Mouse (Mus musculus) c-Kit-positive CD71-positive TER-119-positive erythroid progenitor cells, embryonic 14.5 days (primary cell): ENCODE measurements around the gene C2cd2.
"Not testable (repeated sequence)": the region's sequence is repeated elsewhere in the genome, so short reads cannot be mapped to it uniquely, and the experiment has no call there.

ENCODE experiments used
- DNase-seq: peaks from one replicate; pipeline ENCODE4 v3.0.0-alpha.2; 2013; ENCODE audit warnings: low spot score

The C2cd2 gene

DNA sequence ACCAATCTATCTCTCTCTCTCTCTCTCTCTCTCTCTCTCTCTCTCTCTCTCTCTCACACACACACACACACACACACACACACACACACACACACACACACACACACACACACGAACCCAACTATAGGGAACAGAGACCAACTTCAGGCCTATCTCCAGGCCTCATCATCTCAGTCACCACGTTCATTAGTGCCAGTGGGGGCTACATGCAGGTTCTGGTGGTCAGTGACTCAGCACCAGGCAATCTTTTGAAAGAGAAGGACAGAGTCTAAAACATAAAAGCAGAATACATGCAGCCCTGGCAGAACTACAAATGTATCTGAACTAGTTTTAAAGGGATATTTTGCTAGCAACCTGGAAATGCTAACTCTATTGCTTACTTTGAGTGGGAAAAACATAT is 15.4 kb downstream of the C2cd2 start:
- DNase-seq = not testable (repeated sequence)

DNA sequence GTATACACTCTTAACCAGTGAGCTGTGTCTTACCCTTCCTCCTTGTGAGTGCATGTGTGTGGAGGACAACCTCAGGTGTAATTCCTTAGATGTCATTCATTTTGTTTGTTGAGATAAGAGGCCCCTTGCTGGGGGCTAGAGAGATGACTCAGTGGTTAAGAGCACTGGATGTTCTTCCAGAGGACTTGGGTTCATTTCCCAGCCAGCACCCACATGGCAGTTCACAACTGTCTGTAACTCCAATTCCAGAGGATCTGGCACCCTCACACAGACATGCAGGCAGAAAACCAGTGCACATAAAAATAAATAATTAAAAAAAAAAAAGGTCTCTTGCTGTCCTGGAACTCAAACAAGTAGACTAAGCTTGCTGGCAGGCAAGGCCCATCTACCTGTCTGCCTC is 20.6 kb downstream of the C2cd2 start:
- no peak for DNase-seq

DNA sequence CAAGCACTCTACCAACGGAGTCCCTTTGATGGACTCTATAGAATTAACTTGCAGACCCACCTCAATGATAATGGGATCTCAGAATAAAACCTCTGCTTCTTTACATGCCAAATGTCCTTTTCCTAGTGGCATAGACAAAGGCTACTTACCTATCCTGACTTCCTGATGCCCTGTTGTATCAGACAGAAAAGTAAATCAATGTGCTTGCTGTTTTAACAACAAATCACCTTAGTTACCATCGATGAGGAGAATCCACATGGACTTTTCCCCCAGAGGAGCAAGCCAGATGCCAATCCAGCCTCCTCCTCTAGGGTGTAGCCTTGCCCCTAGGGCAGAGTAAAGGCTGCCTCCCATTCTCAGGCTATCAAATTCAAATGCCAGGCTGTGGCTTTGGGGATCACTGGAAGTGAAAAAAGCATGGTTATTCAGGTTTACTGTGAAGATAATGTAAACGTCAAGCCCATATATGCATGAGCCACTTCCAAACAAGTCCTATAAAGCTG is 21.9 kb downstream of the C2cd2 start:
- DNase-seq = no peak

DNA sequence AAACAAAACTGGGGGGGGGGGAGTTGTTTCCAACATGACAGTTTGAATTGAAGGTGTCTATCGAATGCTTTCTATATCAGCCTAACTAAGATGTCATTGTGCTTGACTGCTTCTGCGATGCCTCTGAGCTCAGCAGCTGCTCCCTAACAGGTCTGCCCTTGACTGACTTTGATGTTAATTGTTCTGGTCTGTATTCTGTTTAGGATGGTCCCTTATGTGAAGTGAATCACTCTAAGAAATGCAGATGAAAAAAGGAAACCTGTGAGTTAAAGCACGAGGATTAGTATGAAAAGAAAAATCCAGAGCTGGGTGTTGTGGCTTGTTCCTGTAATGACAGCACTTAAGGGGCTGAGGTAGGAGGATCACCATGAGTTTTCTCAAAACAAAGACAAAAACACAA is 26.6 kb downstream of the C2cd2 start:
- no peak for DNase-seq

DNA sequence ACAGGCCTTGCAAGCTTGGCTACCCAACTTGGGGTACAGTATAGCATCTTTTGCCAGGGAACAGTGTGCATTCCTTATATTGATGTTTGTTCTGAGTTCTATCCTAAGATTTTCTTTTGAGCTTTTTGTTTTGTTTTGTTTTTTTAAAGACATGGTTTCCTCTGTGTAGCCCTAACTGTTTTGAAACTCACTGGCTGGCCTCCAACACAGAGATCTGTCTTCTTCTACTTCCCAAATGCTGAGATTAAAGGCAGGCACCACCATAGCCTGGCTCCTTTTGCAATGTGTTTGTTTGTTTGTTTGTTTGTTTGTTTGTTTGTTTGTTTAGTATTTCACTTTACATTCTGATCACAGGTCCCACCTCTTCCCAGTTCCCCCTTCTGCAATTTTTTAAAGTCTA is 32.2 kb downstream of the C2cd2 start:
- no peak for DNase-seq

DNA sequence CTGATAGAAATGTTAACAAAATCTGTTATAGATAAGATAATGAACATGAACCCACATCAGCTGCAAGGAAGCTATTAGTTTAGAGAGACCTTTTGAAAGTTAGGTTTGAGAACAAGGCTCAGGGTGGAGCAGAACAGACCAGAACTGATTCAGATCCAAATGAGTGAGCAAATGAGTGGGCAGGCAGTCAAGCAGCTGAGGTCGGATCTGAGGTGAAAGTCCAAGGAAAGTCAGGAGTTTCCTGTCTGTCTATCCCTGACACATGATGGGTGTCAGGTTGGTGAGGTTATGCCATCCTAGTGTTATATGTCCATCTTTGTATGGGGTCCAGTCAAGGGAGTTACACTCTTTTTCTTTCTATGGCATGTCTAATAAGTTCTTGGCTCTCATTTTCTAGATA is 32.9 kb downstream of the C2cd2 start:
- no peak for DNase-seq

DNA sequence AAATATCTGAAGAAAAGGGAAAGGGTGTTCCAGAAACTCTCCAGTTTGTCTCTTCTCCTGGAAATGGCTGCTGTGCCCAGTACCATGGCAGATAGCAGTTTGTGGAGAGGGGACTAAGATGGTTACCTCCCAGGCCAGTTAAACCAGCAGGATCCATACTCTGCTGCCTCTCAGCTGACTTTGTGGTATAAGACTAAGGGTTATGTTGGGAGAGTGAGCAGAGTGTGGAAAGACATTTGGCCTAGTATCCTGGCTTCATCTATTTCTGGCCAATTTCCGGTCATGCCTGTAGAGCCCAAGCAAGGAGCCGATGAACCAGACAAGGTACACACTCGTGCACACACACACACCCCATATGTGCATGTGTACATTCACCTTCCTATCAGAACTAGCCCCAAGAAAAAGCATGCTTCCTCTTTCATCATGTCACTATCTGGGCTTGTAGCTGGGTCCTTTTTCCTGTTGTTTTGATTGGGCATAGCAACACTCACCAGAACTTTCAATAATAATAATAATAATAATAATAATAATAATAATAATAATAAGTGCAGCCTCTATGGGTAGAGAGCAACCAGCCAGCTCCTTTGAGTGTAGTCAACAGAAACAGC is 35.0 kb downstream of the C2cd2 start:
- DNase-seq = no peak

DNA sequence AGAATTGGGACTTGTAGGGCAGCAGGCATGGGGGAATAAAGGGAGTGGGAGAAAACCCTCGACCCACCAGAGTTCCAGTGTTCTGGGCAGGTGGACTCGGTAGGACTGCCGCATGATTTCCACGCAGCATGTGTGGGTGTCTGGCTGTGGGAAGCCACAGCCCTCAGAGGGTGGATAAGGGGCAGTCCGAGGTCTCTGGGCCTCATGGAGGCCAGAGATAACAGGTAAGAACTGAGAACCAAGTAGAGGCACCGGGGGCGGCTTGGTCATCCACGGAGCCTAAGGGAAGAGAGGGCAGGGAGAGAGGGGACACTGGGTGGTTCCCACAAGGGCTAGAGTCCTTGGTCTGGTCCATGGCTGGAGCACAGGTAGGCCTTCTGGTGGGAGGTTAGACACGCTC is 36.0 kb downstream of the C2cd2 start:
- DNase-seq = no peak

DNA sequence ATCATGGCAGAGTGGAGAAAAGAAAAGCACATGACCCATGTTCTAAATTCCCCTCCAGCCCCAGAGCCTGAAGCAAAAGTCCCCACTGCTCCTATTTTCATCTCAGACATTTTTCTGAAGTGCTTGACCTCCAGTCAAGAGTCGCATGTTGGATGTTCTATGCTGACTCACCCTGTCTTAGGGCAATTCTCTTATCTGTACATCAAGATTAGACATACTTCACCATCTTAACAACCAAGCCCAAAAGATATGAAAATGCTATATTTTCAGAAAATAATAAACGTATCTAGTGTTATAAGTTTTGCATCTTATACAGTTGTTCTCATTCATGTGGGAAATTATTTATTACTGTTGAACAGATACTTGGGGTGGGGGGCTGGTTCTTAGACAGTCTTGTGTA is 36.6 kb downstream of the C2cd2 start:
- DNase-seq = no peak

DNA sequence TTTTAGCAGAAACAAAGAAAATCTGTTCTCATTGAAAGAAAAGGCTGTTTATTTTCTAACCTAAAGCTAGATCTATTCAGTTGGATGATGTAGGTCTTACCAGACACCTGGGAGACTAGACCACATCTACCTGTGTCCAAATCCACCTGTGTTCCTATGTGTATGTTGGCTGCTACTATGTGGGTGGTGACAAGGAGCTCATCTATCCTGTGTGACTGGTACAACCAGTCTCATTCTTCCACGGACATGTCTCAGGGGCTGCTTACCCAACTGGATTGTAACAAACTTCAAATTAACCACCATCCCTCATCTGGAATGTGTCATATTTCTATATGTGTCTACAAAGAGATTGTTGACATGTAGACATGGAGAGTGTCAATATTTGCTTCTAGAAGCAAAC is 38.7 kb downstream of the C2cd2 start:
- DNase-seq = no peak

DNA sequence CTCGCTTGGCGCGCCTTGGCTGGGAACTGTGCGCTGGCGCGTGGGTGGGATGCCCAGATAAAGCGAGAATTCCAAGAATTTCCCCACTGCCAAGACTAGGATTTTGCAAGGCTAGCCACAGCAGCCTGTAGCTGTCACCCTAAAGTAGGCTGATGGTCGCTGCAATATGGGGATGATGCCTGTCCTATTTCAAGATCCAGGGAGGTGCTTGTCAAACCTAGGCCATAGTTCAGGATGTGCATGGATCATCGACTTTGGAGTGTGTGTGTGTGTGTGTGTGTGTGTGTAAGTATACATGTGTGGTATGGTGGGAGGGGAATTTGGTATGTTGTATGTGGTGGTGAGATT is 39.6 kb downstream of the C2cd2 start:
- no peak for DNase-seq

DNA sequence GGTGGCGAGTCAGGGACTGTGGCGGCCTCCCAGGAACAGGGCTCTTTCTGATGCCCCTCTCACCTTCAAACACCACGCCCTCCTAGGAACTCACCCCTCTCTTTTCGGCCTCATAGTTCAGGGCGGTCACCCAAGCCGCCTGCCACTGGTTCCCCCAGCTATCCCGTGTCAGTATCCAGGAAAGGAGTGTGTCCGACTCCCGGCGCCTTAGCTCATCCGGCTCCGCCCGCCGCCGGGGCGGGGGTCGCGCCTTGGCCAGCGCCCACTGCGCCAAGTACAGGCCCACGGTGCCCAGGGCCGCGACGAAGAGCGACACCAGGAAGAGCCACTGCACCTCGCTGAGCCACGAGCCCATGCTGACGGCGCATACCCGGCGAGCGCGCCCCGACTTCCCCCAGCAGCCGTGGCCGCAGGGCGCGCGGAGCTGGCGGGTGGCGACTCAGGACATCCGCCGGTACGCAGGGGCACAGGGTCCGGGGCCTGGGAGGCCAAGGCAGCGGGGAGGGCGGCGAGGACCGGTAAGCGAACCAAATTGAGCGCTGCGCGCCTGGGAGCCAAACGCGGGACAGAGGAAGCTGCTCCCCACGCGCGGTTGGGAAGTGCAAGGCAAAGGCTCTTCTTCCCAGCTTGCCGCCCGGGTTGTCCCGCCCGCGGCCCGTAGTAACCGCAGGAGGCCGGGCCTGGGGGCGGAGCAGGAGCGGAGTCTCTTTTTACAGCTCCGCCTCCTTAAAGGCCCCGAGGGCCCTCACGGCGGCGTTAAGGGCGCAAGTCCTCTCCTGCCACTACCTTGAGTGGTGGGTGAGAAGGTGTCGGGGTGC is 40.2 kb downstream of the C2cd2 start:
- peak; percentile 73 for DNase-seq

DNA sequence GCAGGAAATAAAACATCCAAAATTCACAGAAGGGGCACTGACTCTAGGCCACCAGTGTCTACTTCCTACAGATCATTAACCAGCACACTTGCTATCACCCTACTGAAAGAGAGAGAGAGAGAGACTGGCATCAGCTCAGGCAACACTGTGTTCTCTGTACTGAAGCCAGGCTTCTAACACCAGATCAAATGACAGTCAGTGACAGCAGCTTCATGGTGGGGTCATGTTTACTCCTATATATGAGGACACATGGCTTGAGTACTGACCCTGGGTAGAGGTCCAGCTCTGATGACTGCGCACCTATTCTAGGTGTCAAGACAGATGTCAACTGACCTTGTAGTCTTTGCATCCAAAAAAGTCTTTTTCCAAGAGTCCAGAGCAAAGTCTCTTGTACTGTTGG is 41.8 kb downstream of the C2cd2 start:
- DNase-seq = no peak

DNA sequence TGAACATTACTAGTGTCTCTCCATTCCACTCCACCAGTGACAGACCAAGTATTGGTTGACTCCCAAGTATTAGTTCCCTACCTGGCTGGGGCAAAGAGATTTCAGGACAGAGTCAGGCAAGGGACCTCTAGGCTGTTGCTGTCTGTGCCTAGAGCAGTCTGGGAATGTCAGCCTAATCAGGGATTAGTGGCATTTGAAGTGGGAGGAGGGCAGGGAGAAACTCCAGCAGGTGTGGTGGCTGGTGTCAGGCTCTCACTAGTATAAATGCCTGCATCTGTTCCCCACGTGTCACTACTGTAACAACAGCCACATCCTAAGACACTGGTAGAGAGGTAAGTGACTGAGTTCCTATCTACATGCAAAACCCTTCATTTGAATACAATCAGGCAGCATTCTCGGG is 42.6 kb downstream of the C2cd2 start:
- DNase-seq = no peak

DNA sequence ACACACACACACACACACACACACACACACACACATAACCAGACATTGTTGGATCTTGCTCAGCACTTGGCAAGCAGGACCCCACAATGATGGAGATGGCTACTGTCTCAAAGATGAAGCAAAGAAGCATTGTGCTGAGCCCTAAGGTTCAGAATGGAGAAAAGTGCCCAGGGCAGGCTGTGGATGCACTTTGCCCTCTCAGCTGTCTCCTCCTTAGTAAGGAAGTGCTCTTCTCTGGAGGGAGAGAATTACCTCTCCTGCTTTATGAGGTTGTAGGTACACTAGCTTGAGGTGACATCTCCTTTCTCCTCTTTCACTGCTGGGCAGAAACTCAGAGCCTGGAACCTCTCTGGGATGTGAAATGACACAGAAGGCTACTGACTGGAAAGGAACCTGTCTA is 49.5 kb downstream of the C2cd2 start:
- no peak for DNase-seq

DNA sequence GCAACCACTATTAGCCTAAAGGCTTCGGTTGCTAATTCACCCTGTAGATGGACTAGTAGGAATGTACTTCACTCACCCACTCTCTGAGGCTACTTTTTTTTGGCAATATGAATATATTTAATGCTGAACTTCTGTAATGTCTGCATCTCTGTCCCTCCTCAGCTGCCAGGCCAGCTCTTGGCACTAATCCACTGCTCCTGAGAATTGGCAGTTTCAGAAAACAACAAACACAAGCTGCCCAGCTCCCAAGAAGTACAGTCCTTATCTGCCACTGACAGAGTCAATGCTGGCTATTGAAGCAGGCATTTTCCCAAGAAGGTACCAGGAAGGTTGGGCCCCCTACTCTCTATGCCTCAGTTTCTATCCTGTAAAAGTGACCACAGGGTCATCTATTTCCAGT is 53.0 kb downstream of the C2cd2 start:
- peak; percentile 16 for DNase-seq

DNA sequence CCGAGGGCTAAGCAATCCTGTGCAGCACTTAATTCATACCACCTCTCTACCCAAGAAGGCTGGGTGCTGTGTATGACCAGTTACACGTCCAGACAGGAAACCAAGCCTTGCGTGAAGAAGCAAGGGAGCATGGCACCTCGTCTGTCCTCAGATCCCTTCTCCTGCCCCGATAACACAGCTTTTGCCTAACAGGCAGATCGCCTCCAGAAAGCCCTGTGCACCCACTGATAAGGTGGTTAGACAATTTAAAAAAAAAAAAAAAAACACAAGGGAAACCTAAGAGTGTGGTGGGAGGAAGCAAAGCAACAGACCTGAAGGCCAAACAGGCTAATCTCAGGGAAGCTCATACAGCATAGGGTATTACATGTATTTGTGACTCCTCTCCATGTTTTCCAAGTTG is 54.9 kb downstream of the C2cd2 start:
- peak; percentile 45 for DNase-seq

DNA sequence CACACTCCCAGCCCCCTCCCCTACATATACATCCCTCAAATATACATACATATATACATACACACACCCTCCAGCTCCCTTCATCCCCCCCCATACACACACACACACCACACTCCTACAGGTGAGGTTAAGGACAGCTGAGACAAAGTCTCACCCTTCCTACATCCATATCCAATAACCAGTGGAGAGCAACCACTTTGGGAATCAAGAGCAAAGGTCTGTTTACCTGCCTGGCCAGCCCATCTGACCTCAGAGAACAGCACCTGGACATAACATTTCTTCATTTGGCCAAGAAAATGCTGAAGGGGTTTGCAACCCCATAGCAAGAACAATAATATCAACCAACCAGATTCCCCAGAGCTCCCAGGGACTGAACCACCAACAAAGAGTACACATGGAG is 56.1 kb downstream of the C2cd2 start:
- DNase-seq = no peak

DNA sequence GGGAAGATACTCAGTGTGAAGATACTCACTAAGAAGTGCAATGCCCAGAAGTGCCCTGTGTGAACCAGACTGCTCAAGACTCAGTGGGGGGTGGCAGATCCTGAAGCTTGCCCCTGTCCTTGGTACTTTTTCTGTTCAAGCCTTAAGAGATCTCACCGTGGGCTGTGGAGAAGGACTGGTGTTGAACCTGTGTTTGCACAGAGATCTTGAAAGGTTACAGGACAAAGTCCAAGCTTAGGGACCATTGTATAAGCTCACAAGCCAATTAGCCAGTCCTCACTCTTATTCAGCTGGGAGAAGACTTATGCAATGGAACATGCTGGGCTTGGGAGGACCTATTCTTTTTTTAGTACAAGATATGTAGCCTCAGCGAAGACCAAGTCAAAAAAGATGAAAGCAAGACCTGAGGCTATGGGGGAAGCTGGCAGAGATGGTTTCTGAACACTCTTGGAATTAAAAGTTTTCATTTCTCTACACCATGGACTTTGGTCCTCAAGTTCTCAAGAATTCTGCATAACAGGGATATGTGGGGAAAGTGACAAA is 56.9 kb downstream of the C2cd2 start:
- no peak for DNase-seq

DNA sequence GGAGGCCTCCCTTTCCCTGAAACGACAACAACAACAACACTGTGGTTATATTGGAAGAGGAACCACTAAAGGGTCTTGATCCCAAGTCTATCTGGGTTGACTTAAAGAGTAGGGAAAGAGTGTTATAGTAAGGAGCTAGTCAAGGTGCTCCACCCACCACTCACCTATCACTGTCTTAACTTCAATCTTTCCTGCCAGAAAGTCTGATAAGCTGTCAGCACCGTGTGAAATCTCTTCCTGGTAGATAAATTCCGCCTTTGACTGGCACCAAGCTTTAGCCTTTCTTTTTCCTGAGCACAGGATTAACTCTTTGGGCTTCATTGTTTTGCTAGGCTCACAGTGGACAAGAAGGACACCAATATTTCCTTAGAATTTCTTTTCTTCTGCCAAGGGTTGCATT is 58.4 kb downstream of the C2cd2 start:
- DNase-seq = no peak

DNA sequence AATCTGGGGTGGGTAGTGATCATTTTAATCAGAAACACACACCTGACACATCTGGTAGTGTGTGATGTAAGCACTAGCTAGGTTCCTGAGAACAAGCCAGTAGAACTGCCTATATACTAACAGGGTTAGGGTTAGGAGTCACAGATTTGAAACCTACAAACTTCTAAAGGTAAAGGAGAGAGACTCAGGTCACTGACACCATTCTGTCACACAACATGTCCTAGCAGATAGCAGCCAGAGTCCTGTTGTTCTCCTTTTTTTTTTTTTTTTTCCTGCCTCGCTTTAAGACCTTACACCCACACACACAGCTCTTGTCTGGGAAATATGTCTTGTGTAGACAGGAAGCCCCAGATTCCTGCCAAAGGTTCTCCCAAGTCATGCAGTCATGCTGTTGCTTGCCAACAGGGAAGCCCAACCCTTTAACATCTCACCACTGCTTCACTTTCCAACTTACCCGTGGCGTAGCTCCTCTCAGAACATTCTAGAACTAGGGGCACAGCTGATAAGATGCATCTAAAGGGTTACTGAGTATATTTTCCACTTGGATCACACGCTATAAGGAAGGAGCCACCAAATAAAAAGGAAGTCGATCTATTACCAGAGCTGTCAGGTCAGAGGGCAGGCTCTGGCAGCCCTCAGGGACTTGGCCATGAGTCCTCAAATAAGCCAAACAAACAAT is 64.9 kb downstream of the C2cd2 start:
- no peak for DNase-seq

DNA sequence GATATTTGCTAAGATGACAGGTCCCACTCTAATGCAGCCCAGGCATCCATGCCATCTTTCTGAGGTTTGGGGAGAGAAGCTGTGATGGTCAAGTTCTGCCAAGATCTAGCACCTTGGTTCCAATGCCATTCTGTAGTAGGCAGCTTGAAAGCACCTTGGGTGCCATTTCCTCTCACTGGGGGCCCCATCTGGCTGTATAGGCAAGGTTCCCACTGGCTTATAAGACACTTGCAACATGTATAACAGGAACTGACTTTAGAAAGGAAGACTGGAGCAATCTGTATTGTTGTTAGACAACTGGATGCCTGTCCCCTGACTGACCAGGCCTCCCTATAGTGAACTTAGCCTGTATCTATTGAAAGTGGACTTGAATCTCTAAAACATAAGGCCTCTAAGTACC is 74.6 kb downstream of the C2cd2 start:
- no peak for DNase-seq

DNA sequence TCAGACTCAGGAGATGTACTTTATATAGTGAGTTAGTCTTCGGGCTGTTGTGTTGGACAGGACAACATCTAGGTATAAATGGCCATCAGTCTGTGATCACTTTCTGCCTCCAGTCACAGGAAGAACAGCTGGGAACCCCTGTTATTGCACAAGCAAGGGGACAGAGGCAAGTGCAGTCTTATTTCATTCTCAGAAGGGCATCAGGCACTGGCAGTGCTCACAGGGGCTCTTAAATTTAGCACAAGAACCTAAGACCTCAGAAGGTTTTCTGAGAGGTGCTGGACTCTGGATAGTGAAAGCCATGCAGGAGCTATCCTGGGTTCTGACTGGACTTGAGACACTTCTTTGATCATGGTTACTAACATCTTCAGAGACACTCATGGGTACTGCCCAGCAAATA is 78.7 kb downstream of the C2cd2 start:
- no peak for DNase-seq
